Mouse (Mus musculus) R1 (cell line): Measurements from ENCODE around the gene Sost.

Experiments used
- DNase-seq: peaks from one replicate; pipeline ENCODE4 v3.0.0-alpha.2; 2018; ENCODE audit warnings: low read depth, low spot score

The Sost gene

GRCm38 (mm10) chr11:101983431-101983921, 16.7 kb upstream of the Sost start:
- no peak for DNase-seq

DNA sequence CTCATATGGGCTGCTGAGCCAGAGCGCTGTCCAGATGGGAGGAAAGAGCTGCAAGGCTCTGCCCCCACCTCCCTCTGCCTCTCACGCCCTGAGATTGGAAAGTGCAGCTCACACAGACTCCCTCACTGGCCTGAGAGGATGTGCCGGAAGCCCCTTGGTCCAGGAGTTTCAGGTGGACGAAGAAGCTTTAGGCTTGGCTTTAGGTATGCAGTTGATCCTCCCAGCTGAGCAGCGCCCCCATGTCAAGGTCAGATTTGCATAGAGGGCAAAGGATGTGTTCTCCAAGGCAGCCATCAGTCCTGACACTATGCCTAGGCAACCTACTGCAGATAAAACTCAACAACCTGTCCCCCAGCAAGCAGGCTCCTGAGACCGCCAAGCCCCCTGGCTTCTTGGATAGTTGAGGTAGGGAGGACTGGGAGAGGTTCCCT, 16.2 kb upstream of the Sost start:
- DNase-seq: peak; percentile 83

GRCm38 (mm10) chr11:101981850-101982249, 15.0 kb upstream of the Sost start:
- peak; percentile 50 for DNase-seq

DNA sequence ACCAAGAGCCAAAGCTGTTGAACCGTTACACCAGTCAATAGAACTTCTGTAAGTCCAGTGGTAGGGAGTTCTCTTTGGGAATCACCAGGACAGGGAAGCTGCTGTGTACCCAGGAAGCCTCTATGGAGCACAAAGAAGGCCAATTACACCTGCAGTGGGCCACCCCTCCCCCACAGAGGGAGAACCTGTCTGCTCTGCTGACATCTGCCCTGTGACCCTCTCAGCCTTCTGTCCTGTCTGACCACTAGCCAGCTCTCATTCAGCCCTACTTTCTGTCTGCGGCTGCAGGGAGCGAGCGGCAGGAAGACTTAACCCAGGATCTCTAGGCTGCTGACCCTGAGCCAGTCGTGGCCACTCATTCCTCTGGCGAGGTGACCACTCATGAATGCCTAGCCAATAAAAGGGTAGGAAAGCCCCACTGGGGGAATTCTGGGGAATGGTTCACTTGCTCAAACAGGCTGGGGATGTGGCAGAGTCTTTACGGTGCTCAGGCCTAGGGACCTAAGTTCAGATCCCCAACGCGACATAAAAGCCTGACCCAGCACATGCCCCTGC, 13.9 kb upstream of the Sost start:
- DNase-seq: no peak

DNA sequence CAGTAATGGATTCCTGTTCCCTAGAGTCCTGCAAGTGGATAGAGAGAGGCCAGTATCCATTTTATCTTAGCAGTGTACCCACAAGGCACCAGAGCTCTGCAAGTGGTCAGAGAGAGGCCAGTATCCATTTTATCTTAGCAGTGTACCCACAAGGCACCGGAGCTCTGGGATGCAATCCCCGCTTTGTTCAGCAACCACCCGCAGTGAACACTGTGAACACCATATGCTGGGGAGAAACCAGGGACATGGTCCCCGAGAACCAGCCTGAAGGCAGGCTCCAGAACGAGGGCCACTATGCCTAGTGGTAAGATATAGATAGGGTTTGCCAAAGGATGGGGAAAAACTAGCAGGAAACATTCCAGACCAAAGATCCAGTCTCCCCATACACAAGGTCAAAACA, 12.3 kb upstream of the Sost start:
- no peak for DNase-seq

DNA sequence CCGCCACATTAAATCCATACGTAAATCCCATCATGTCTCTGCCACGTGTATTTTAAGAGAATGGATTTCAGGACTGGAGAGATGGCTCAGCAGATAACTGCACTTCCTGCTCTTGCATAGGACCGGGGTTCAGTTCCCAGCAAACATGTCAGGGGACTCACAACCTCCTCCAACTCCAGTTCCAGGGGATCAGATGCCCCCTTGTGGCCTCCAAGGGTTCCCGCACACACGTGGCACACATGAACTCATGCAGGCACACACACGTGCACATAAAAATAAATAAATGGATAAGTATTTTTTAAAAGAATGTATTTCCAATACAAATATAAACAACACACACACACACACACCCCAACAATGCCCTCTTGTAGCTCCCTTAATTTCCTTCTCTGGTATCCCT, 10.1 kb upstream of the Sost start:
- peak; percentile 69 for DNase-seq

- peak; percentile 77 for DNase-seq
Observed at GRCm38 (mm10) chr11:101974923-101975322, 8.1 kb upstream of the Sost start.

DNA sequence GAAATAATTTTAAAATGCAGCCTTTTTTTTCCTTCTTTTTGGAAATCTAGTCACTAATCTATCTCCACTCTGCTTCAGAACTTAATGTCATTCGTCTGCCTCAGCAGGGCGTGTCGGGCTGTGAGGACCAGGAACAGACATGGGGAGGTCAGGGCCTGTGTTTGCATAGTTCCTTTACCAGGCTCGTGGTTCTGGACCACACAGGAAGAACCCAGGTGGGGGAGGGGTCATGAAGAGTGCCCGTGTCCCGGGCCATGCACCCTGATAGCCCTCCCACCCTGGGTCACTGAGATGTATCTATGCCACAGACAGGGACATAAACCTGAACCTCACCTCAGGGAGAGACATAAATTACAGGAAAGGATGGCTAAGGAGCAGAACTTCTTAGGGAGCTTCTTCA, 7.4 kb upstream of the Sost start:
- no peak for DNase-seq

DNA sequence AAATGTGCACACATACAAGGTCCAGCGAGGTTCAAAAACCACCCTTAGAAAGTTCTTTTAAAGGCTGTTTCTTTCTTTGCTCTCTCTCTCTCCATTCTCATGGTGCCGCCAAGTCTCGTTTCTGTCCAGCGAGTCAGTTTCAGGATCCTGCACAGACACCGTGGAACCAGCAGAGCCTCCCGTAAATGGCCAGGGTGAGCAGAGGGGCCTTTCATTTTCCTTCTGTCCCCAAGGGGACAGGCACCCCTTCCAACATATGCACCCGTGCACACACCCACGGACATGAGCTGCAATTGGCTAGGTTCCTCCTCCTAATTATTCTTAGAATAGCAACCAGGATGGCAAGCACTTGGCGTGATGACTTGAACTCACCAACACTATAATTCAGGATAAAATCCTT, 6.7 kb upstream of the Sost start:
- DNase-seq: no peak

DNA sequence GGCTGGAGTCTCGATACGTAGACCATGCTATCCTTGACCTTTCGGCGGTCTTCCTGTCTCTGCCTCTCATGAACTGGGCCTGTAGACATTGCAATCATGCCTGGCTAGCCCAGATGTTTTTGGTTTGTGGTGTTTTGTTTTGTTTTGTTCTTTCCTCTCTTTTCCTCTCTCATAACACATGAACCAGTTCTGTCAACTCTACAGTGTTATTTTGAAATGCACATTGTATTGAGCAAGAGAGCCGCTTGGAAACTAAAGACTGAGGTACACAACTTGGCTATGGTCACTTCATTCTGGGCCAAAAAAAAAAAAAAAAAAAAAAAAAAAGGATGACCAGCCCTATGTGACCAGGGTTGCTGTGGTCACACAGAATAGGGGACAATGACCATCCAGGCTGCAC, 5.8 kb upstream of the Sost start:
- DNase-seq: no peak

DNA sequence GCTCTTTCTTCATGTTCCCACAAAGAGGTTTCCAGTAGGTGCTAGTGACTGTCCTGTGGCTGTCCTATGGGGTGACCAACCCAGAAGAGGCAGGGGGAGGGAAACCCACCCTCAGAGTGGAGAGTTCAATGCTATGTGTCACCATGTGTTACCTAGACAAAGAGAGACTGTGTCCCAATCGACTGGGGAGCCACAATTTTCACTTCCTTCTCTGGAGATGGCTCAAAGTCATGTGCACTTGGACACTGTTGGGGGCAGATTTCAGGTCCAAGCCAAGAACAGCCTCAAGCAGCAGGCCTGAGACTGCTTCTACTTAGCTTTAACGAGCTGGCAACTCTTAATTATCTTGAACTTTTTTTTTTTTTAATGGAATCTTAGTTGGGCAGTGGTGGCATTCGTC, 5.3 kb upstream of the Sost start:
- no peak for DNase-seq

DNA sequence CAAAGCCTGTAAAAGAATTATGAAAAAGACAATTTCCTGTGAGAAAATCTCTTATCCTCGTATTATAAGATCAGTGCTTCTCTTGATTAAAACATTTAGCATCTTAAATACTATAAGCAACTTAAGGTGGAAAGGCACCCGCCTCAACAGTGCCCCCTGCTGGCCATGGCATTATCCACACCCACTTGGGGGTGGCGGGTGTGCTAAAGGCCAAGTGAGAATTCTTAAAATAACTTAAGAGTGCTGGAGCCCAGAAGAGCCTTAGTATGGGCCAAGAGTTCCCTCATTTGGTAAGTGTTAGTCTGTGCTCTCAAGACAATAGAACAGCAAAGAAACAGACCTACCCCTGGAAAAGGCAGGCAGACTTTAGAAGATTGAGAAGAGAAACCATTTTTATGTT, 4.6 kb upstream of the Sost start:
- peak; percentile 64 for DNase-seq

GRCm38 (mm10) chr11:101969835-101970234, 3.0 kb upstream of the Sost start:
- DNase-seq: no peak

GRCm38 (mm10) chr11:101968791-101969190, 2.0 kb upstream of the Sost start:
- DNase-seq: peak; percentile 93

- peak; percentile 46 for DNase-seq
Observed at GRCm38 (mm10) chr11:101968311-101968710, 1.5 kb upstream of the Sost start.

DNA sequence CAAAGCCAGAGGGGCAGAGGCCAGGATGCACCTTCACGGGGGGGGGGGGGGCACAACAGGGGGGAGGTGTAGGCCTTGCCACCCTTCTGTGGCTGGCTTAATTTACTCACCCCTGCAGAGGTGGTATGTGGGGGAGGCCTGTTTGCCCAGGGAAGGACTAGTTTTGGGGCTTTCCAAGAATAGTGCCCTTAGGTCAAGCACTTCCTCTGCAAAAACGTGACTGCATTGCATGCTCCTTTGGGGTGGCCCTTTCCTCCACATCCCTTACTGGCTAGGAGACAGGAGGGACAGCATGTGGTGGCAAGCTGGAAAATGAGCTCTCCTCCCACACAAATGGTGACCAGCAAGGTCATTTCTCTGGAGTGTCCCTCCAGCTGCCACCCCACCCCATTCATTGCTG, 1.3 kb downstream of the Sost start:
- no peak for DNase-seq

DNA sequence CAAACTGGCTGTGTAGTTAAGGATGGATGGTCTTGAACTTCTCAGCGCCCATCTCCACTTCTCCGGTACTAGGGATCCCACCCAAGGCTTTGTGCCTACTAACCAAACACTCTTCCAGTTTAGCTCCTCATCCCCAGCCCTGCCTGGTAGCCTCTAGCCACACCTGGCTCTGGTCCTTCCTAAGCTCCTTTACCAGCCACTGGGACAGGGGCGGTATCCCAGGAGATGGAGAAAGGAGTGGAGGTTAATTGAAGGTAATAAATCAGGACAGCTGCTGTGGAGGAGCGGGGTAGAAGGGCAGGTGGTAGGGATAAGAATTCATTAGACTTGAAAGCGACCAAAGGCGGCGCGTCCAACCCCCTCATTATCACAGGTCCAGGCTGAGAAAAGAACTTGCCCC, 2.2 kb downstream of the Sost start:
- peak; percentile 21 for DNase-seq

DNA sequence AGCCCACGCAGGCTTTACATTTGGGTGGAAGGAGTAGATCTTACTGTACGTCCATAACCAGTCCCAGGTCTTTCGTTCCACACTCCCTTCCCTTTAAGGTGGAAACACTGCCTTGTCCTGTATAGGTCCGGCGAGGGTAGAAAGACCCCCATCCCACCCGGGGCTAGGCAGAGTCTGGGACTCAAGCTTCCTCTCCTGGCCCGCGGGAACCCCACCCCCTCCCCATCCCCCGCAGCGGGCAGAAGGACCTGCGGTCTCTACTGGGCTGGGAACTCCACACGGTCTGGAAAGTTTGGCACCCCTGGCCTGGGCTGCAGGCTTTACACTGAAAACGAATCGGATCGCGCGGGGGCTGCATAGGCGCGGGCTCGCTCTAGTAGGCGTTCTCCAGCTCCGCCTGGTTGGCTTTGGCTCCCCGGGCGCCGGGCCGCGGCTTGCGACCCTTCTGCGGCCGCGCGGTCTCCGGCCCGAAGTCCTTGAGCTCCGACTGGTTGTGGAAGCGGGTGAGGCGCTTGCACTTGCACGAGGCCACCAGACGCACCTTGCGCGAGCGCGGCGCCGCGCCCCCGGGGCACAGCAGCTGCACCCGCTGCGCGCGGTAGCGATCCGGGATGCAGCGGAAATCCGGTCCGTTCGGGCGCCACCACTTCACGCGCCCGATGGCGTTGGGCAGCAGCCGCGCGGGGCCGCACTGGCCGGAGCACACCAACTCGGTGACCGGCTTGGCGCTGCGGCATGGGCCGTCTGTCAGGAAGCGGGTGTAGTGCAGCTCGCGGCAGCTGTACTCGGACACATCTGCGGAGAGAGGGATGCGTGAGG, 3.1 kb downstream of the Sost start:
- DNase-seq: peak; percentile 64

DNA sequence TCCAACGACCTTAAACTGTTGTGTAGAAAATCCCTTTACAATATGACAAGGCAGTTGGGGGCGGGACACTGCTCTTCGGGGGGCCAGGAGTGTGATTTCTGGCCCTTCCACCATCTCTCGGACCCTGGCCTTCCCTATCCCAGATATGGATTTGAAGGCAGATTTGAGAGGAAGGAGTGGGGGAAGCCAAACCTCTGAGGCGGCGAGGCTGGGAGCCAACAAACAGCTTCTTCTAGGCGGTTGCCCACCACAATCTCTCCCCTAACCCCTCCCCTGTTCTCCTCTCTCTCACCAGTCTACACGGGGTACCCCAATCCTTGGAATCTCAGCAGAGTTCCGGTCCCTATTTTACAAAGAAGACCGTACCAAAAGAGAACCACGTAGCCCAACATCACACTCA, 3.8 kb downstream of the Sost start:
- no peak for DNase-seq

DNA sequence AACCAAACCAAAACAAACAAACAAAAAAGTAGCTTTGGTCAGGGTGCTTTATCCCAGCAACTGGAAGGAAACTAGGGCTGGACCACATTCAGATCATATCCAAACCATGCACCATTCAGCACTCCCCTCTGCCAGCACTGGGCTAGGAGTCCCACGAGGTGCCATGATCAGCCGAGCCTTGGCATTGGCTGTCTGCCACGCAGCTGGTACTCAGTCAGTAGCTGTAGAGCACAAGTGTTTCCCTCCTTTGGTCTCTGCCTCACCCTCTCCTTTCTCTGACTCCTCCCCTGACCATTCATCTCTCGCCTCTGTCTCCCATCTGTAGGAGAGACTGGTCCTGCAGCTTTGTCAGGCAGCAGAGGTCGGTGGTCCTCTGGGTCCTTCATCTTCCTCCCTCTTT, 9.3 kb downstream of the Sost start:
- DNase-seq: no peak

DNA sequence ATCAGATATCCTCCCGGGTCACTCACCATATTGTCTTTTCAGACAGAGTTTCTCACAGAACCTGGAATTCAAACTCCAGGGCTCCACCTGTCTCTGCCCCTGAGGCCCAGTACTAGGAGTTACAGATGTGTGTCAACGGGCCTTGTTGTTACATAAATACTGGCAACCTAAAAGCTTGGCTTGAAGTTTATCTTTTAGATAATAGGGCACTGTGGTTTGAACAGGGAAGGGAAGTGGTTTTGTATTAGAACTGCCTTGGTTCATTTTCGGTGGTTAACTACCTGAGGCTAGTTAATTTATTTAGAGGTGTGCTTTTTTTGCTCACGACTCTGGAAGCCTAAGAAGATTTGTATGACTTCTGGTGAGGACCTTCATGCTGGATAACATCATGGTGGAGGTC, 13.4 kb downstream of the Sost start:
- no peak for DNase-seq

GRCm38 (mm10) chr11:101952541-101953341, 14.1 kb downstream of the Sost start:
- peak; percentile 16 for DNase-seq
